Mouse (Mus musculus): ENCODE data around the gene Icosl. TPM values are rescaled to one million over a fixed set of nuclear protein-coding genes. Genes with fewer than 3 reads are reported as not detected.
"Not testable (repeated sequence)": the region's sequence is repeated elsewhere in the genome, so short reads cannot be mapped to it uniquely, and the experiment has no call there.

The Icosl gene
- polyA plus RNA-seq, 1 experiment from 2014 or later = 2.1 TPM

DNA sequence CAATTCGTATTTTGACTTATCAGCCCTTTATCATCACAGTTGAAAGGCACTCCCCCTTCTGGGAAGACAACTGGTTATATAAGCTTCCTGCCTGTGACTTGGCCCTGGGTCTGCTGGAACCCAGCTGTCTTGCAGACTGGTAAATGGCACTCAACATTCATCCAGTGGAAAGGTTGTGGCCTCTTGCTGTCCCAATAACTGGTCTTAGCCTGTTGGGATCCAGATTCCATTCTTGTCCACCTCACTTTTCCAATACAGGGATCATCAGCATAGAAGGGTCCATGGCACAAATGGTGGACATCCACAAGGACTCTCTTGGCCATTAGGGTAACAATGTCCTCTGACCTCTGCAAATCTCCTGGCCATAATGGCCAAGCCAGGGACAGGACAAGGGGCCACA, 15.0 kb downstream of the Icosl start:
- no peak for DNase-seq (ENCODE audit: low spot score)
- H3K36me3 ChIP-seq = no peaks in the 10 kb centered on the region
- no peak overlapping the region for H3K4me3 ChIP-seq
- H3K9me3 ChIP-seq = no peaks in the 10 kb centered on the region
- H3K27ac ChIP-seq = no peak overlapping the region
- WGBS = 46% methylated on average over 1 of the region's 1 CpGs
- no peaks in the 10 kb centered on the region; the same call in 1 of the 2 replicates for H3K27me3 ChIP-seq (ENCODE audit: insufficient read depth, poor library complexity, severe bottlenecking)
- H3K4me1 ChIP-seq = peaks cover 5% of the 10 kb centered on the region; the same call in 1 of the 2 replicates

DNA sequence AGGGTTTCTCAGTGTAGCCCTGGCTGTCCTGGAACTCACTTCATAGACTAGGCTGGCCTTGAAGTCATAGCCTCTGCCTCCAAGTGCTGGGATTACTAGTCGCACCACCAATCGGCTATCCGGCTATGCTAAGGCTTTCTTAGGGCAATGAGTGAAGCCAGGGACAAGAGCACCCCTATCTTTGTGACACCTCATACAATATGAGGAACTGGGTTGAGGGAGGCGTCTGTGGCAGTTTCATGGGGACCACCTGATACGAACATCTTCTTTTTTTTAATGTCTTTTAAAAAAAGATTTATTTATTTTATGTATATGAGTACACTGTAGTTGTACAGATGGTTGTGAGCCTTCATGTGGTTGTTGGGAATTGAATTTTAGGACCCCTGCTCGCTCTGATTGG, 16.6 kb downstream of the Icosl start:
- no peak overlapping the region for H3K4me3 ChIP-seq
- H3K27me3 ChIP-seq (ENCODE audit: insufficient read depth, poor library complexity, severe bottlenecking) = no peaks in the 10 kb centered on the region; the same call in 1 of the 2 replicates
- 90% methylated on average over 6 of the region's 6 CpGs for WGBS
- no peaks in the 10 kb centered on the region for H3K9me3 ChIP-seq
- H3K4me1 ChIP-seq = peaks cover 12% of the 10 kb centered on the region; the same call in 1 of the 2 replicates
- no peaks in the 10 kb centered on the region for H3K36me3 ChIP-seq
- no peak for DNase-seq (ENCODE audit: low spot score)
- no peak overlapping the region for H3K27ac ChIP-seq

DNA sequence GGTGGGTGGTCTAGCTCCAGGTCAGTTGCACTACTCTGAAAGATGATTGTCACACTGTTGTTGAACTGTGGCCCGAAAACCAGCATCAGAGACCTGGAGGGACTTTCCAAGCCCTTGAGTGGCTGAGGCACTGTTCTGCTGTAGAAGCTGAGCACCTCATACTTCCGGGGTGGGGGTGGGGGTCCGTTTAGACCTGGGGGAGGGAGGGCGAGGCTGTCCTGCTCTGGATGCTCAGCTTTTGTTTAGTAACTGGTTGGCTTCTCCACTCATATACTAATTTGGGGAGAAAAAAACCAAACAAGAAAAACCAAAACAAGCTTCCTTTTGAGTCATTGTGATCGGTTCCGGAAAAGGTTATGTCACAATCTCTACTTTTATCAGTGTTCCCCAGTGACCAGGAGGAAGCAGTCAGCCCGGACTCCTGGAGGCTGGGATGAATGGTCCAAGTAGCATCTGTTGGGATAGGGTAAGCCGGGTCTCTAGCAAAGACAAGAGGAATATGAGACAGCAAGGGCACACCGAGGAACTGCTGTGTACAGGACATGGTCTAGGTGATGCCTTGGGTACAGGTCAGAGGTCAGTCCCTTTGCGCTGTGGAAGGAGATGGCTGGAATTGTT, 17.5 kb downstream of the Icosl start:
- Histone ChIP-seq H3K36me3 (no peaks in the 10 kb centered on the region), H3K27me3 (ENCODE audit: insufficient read depth, poor library complexity, severe bottlenecking) (peaks cover 4% of the 10 kb centered on the region; the same call in 1 of the 2 replicates), H3K4me3 (no peak overlapping the region), H3K4me1 (peaks cover 12% of the 10 kb centered on the region; the same call in 1 of the 2 replicates), H3K27ac (no peak overlapping the region), H3K9me3 (no peaks in the 10 kb centered on the region)
- DNase-seq (ENCODE audit: low spot score) = no peak
- 68% methylated on average over 10 of the region's 10 CpGs for WGBS

DNA sequence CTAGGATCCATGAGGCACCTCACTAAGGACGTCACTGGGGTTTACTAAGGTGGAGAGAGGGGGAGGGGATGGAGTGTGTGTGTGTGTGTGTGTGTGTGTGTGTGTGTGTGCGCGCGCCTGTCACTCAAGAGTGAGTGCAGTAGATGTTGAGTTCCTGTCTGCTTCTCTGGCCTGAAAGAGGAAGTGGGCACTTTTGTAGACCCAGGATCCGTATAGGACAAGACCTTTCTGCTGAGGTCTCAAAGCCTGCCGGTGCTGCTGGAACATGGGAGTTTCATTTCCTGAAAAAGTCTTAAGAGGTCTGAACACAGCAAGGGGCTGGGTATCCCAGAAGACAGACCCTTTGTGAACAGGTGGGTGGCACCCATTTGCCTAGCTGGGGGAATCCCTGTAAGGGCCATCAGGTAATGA, 18.0 kb downstream of the Icosl start:
- DNase-seq (ENCODE audit: low spot score) = no peak
- H3K36me3 ChIP-seq = no peaks in the 10 kb centered on the region
- H3K4me3 ChIP-seq = no peak overlapping the region
- H3K27ac ChIP-seq = no peak overlapping the region
- peaks cover 12% of the 10 kb centered on the region; the same call in 1 of the 2 replicates for H3K4me1 ChIP-seq
- no peaks in the 10 kb centered on the region for H3K9me3 ChIP-seq
- WGBS = 76% methylated on average over 6 of the region's 6 CpGs
- H3K27me3 ChIP-seq (ENCODE audit: insufficient read depth, poor library complexity, severe bottlenecking) = peaks cover 7% of the 10 kb centered on the region

DNA sequence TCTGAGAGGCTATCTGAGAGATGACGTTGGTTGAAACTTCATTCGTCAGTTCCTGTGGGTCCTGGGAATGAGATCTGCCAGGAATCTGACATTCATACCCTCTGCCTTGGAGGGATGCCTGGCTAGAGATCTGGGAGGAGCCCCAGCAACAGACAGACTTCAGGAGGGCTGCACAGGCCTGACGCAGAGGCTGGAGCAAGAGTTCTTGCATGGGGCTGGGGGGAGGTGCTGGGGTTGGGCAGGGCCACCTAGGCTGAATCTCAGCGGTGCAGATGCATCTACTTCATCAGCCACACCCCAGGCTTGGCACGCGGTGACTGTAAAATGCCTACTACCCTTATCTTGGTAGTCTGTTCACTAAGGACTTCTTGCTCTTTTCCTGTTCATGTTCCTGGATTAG, 21.1 kb downstream of the Icosl start:
- H3K9me3 ChIP-seq = no peaks in the 10 kb centered on the region
- no peaks in the 10 kb centered on the region for H3K36me3 ChIP-seq
- 35% methylated on average over 6 of the region's 6 CpGs for WGBS
- DNase-seq (ENCODE audit: low spot score) = no peak
- H3K27me3 ChIP-seq (ENCODE audit: insufficient read depth, poor library complexity, severe bottlenecking) = peaks cover 13% of the 10 kb centered on the region; the same call in 1 of the 2 replicates
- no peak overlapping the region for H3K4me3 ChIP-seq
- peaks cover 7% of the 10 kb centered on the region; the same call in 1 of the 2 replicates for H3K4me1 ChIP-seq
- H3K27ac ChIP-seq = no peak overlapping the region

DNA sequence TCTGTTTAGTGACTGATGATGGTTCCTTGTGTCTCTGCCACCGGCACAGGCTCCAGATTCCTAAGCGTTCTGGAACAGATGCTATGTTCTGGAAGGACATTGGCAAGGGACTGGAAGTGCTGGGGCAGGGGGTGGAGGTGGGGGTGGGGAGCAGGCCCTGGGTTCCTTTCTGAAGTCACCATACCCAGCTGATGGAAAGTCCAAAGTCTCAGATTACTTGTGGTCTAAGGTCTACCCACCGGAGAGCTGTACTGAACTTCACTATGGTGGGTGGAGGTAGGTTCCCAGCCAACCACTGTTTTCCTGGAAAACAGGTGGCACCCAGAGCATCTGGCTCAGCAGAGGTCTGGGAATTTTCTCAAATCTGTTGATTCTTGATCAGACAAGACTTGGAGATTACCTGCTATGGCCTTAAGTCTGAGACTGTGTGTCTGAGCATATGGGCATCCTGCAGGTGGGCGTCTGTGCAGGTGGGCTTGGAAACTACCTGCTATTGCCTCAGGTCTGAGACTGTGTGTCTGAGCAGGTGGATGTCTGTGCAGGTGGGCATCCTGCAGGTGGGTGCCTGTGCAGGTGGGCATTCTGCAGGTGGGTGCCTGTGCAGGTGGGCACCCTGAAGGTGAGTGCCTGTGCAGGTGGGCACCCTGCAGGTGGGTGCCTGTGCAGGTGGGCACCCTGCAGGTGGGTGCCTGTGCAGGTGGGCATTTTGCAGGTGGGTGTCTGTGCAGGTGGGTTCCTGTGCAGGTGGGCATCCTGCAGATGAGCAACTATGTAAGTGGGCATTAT, 21.8 kb downstream of the Icosl start:
- Histone ChIP-seq H3K27ac (no peak overlapping the region), H3K36me3 (no peaks in the 10 kb centered on the region), H3K4me3 (no peak overlapping the region), H3K4me1 (peaks cover 7% of the 10 kb centered on the region; the same call in 1 of the 2 replicates), H3K27me3 (ENCODE audit: insufficient read depth, poor library complexity, severe bottlenecking) (peaks cover 13% of the 10 kb centered on the region; the same call in 1 of the 2 replicates), H3K9me3 (no peaks in the 10 kb centered on the region)
- 78% methylated on average over 4 of the region's 4 CpGs for WGBS
- no peak for DNase-seq (ENCODE audit: low spot score)

DNA sequence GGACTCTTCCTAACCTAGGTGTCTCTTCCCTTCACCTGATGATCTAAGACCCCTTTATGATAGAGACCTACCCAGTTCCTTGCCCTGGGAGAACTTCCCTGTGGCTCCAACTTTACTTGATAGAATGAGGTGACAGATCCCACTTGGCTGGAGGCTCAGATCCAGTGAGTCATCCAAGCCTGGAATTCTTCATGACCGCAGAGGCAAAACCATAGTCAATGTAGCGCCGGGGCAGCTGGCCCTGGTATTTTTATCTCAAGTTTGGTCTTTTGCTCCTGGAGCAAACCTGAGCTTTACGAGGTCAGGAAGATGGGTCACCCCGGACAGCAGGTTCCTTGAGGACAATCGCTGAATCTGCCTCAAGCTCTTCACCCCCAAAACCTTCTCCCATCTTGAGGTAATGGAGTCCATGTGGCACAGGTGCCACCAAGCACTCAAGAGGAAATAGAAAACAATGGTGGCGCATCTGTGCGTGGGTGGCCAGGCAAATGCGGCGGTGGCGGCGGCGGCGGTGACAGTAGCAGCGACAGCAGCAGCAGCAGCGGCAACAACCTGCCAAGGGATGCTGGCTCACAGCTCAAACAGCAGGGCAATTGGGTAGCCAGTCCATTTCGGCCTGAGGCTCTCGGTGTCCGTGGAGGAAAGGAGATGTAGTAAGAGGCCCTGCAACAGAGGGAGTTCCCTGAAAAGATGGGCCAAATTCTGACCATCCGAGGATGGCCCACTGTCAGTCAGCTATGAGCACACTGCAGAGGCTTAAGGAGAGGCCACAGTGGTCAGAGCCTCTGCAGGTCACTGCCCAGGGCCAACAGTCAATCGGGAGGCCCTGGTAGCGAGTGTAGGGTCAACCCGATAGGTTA, 23.0 kb downstream of the Icosl start:
- DNase-seq (ENCODE audit: low spot score) = no peak
- Histone ChIP-seq H3K4me1 (peaks cover 7% of the 10 kb centered on the region; the same call in 1 of the 2 replicates), H3K4me3 (no peak overlapping the region), H3K27ac (no peak overlapping the region), H3K27me3 (ENCODE audit: insufficient read depth, poor library complexity, severe bottlenecking) (peaks cover 13% of the 10 kb centered on the region; the same call in 1 of the 2 replicates), H3K9me3 (no peaks in the 10 kb centered on the region), H3K36me3 (no peaks in the 10 kb centered on the region)
- 83% methylated on average over 23 of the region's 23 CpGs for WGBS

DNA sequence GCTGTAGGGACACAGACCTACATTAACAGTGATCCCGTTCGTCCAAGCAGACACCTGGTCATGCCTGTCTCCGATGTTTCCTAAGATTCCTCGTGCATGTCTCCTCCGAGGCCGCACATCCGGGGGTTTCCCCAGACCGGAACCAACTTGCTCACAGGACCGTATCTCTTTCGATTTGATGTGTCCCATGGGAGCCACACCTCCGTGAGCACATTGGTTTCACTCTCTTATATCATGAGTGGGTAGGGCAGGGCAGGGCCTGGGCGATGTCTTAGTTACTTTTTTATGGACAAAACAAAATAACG, 23.6 kb downstream of the Icosl start:
- peaks cover 7% of the 10 kb centered on the region; the same call in 1 of the 2 replicates for H3K4me1 ChIP-seq
- 87% methylated on average over 13 of the region's 13 CpGs for WGBS
- no peaks in the 10 kb centered on the region for H3K36me3 ChIP-seq
- peak; percentile 51 for DNase-seq (ENCODE audit: low spot score)
- H3K27ac ChIP-seq = no peak overlapping the region
- H3K9me3 ChIP-seq = no peaks in the 10 kb centered on the region
- H3K4me3 ChIP-seq = no peak overlapping the region
- peaks cover 13% of the 10 kb centered on the region; the same call in 1 of the 2 replicates for H3K27me3 ChIP-seq (ENCODE audit: insufficient read depth, poor library complexity, severe bottlenecking)

DNA sequence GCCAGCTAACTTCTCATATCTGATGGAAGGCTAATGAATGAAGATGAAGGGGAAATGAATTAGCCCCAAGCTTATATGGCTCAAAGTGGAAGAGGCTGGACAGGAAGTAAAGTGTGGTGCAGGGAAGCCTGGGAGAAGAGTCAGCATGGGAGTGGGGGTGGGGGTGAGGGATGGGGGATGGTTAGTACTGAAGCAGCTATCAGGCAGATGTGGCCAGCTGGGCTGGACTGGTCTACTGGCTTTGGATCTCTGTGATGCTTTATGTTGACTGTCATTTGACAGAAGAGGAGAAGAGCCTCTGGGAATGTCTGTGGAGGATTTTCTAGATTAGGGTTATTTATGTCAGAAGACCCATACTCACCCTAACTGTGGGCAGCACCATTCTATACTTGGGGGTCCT, 26.1 kb downstream of the Icosl start:
- no peak overlapping the region for H3K4me3 ChIP-seq
- peaks cover 13% of the 10 kb centered on the region; the same call in 1 of the 2 replicates for H3K27me3 ChIP-seq (ENCODE audit: insufficient read depth, poor library complexity, severe bottlenecking)
- H3K27ac ChIP-seq = no peak overlapping the region
- no peaks in the 10 kb centered on the region for H3K9me3 ChIP-seq
- no peak for DNase-seq (ENCODE audit: low spot score)
- H3K36me3 ChIP-seq = no peaks in the 10 kb centered on the region
- peaks cover 5% of the 10 kb centered on the region; the same call in 1 of the 2 replicates for H3K4me1 ChIP-seq

DNA sequence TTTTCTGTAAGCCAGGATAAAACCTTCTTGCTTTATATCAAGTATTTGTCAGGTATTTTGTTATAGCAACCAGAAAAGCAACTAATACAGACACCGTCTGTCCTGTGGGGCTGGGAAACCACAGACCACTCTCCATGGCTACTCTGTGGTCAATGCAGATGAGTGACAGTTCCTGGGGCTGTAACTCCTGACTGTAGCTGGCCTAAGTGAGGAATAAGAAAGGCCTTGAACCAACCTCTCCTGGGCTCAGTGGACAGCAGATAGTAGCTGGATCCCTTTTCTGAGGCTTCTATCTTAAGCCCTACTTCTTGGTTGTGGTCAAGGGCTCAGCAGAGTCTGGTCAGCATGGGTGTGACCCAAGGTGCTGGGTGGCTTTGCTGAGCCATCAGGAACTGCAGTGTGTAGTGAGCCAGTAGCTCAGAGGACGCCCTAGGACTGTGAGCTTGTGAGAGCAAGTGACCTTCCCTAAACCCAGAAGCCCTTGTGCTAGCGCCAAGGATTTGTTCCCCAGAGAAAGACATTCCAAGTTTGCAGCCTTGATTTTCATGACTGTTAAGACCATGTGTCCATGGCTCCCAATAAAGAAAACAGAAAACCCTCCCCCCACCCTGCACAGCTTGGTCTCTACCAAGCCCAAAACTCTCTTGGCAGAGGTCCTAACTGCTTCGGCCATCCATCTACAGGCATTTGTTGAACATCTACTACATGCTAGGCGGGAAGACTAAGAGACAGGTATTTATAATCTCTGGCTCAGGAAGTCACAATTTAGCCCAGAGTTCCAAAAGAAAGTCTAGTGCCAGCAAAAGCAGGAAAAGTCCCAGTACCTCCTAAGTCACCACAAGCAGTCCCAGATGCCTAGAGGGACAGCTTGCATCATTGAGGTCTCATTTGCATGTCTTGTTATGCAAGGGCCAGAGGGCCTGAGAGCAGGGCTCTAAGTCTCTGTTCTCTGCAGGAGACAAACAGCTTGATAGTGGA, 27.1 kb downstream of the Icosl start:
- peaks cover 6% of the 10 kb centered on the region for H3K4me1 ChIP-seq
- no peak overlapping the region for H3K27ac ChIP-seq
- no peak overlapping the region for H3K4me3 ChIP-seq
- peaks cover 11% of the 10 kb centered on the region; the same call in 1 of the 2 replicates for H3K27me3 ChIP-seq (ENCODE audit: insufficient read depth, poor library complexity, severe bottlenecking)
- H3K9me3 ChIP-seq = no peaks in the 10 kb centered on the region
- H3K36me3 ChIP-seq = no peaks in the 10 kb centered on the region
- 81% methylated on average over 5 of the region's 5 CpGs for WGBS
- DNase-seq (ENCODE audit: low spot score) = no peak

DNA sequence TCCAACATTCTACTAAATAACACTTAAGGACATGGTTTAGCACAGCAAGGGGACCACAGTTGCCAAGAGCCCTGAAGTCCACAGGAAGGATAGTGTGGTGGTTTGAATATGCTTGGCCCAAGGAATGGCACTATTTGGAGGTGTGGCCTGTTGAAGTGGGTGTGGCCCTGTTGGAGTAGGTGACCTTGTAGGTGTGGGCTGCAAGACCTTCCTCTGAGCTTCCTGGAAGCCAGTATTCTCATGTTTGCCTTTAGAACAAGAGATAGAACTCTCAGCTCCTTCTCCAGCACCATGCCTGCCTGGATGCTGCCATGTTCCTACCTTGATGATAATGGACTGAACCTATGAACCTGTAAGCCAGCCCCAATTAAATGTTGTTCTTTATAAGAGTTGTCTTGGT, 30.8 kb downstream of the Icosl start:
- H3K9me3 ChIP-seq; H3K27ac ChIP-seq; H3K36me3 ChIP-seq; H3K4me3 ChIP-seq; H3K27me3 ChIP-seq (ENCODE audit: insufficient read depth, poor library complexity, severe bottlenecking): not testable (repeated sequence)
- peaks cover 15% of the 10 kb centered on the region for H3K4me1 ChIP-seq
- DNase-seq (ENCODE audit: low spot score) = peak; percentile 61
